Mouse (Mus musculus): ENCODE measurements around the gene Dscaml1.
A peak's percentile ranks its signal among the peaks of the same experiment; 100 is the strongest.

The Dscaml1 gene

GRCm38 (mm10) chr9:45426456-45426855 is at the start of gene Dscaml1:
TSS of gene Dscaml1 (plus strand) at chr9:45426628.
- no peak for DNase-seq

DNA sequence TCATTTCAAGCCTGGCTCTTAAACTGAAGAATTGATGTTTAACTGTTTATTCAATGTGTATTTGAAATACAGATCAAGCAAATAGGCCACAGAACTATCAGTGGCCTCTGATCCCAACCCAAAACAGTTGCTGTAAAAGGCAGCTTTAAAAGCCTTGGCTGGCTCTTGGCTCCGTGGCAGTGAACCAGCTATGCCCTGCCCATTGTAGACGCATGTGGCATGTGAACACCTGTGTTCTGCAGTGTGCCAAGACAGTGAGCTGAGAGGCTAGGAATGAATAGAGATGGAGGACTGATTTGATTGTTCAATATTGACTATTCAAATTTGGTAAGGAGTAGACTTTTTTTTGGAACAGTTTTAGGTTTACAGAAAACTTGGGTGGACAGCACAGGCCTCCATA is 49.5 kb upstream of the Dscaml1 start:
- no peak for DNase-seq

GRCm38 (mm10) chr9:45380411-45381251 is 45.8 kb upstream of the Dscaml1 start:
- no peak for DNase-seq

DNA sequence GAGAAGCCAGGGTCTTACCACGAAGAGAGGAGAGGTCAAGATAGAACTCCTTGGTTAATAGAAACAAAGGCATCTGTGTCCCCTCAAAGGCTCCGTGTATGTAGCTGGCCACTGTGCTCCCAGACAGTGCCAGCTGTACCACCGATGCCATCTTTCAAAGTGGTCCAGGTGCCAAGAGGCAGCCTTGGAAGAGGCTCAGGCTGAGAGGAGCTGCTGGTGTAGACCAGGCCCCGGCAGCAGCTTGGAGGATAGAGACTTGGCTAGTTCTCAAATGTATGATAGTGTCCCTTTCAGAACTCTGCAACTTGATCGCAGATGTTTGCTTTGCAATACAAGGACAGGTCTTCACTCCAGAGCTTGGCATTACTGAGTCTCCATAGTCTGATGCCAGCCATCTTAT is 44.1 kb upstream of the Dscaml1 start:
- DNase-seq = no peak

GRCm38 (mm10) chr9:45382834-45383233 is 43.6 kb upstream of the Dscaml1 start:
- DNase-seq = no peak

- no peak for DNase-seq
These were observed 42.5 kb upstream of the Dscaml1 start for GRCm38 (mm10) chr9:45383883-45384282.

DNA sequence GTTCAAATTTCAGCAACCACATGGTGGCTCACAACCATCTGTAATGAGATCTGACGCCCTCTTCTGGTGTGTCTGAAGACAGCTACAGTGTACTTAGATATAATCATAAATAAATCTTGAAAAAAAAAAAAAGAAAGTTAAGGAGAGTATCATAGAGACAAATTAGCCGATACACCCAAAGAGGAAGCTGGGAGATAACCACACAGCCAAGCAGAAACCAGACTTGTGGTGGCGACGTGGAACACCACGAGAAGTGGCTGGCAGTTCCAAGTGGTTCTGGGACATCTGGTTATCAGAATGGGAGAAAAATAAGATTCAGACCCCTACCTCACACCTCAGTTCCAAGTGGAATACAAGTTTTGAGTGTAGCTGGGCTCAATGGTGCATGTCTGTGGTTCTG is 39.7 kb upstream of the Dscaml1 start:
- no peak for DNase-seq

- peak; percentile 95 to 96 for DNase-seq
These were observed 37.9 kb upstream of the Dscaml1 start for GRCm38 (mm10) chr9:45388385-45388994.

GRCm38 (mm10) chr9:45389596-45389995 is 36.8 kb upstream of the Dscaml1 start:
- DNase-seq = no peak

DNA sequence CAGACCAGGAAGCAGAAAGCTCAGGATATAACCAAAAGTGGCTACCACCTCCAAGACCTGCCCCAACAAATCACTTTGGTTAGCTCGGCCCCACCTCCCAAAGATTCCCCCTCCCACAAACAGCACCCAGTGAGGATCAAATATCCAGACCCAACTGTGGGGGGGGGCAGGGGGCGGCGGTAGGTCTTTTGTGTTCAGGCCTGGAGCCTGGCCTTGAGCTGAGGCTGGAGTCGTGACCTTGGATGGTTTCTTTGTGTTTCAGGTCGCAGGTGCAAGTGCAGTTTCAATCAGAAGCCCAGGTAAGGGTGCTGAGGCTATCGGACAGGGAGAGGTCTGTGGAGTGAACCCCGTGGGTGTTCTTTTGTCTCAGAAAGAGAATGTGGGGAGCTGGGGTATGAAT is 35.1 kb upstream of the Dscaml1 start:
- DNase-seq = no peak

DNA sequence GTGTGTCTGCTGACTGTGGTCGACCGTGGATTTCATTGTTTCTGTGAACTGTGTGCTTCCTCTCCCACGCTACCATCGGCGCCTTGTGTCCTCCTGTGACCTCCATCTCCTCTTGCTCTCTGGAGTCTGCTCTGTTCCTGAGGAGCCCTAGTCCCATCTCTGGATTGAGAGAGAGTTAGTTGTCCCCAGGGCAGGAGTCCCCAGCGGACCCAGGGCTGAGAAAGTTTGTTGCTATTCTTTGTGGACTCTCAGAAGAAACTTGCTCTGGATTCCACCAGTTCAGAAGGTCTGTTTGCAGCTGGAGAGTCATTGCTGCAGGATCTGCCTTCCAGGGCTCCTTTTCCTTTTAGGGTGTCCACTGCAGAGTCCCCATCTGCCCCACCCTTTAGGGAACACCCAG is 31.2 kb upstream of the Dscaml1 start:
- no peak for DNase-seq

GRCm38 (mm10) chr9:45395796-45396195 is 30.6 kb upstream of the Dscaml1 start:
- DNase-seq = no peak

GRCm38 (mm10) chr9:45398336-45398735 is 28.1 kb upstream of the Dscaml1 start:
- no peak for DNase-seq

GRCm38 (mm10) chr9:45399434-45399833 is 27.0 kb upstream of the Dscaml1 start, which contains the start of gene Fxyd2:
TSS of gene Fxyd2 (plus strand) at chr9:45399669.
- no peak for DNase-seq

- no peak for DNase-seq
These were observed 24.6 kb upstream of the Dscaml1 start for GRCm38 (mm10) chr9:45401851-45402250.

GRCm38 (mm10) chr9:45402957-45403356 is 23.5 kb upstream of the Dscaml1 start:
- no peak for DNase-seq

GRCm38 (mm10) chr9:45405694-45406093 is 20.7 kb upstream of the Dscaml1 start:
- DNase-seq = no peak

- no peak for DNase-seq
These were observed 19.6 kb upstream of the Dscaml1 start for GRCm38 (mm10) chr9:45406808-45407207.

- peak; percentile 67 to 73 for DNase-seq
These were observed 18.4 kb upstream of the Dscaml1 start for GRCm38 (mm10) chr9:45407706-45408675.

DNA sequence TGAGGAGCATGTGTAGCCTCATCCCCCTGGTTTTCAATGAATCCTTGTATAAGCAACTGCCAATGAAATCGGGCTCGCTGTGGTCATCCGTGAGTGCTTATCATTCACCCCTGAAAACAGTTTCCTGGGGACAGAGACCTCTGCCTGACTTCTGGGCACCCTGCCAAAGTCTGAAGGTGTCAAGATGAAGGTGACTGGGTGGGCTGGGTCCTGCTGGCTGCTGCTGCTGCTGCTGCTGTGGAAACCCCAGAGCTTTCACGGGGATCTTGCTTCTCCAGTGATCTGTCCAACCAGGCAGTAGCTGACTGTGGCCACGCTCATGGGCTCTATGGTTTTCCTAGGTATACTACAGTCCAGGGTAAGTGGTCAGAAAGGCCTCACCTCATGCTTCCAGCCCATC is 16.2 kb upstream of the Dscaml1 start:
- no peak for DNase-seq

- DNase-seq = no peak
These were observed 15.8 kb upstream of the Dscaml1 start for GRCm38 (mm10) chr9:45410614-45411013.

DNA sequence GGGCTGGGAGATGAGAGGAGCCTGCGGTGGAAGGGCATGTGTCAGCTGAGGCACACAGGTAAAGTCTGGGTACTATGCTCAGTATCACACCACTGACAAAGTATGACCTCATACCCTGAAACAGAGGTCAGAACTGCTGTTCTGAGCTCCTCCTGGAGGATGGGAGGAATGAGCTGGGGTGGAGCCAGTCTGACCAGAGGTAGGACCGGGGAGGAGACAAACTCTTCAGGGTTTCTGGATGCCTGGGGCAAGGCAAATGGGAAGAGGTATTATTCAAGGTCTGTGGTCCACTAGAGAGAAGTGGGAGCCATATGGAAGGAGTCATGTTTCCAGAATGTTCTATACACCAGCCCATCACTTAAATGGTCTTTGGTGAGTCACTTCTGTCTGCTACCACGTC is 15.3 kb upstream of the Dscaml1 start:
- no peak for DNase-seq

DNA sequence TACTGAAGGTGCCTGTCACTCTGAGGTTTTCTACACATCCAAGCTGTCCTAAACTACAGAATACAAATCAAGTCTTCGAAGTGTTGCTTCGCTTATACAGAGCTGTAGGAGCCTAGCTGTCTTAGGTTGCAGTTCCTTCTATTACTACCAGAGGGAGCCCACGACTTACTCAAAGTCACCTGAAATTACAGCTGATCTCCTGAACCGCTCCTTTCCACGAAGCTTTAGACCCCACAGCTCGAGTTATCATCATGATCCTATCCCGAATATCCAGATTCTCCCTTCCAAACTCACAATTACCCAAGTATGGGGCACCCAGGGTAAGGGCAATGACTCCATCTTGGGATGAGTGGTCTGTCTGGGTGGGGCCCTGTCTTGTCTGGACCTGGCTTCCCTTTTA is 14.6 kb upstream of the Dscaml1 start:
- DNase-seq = peak; percentile 48 to 53
